19 mouse cellular contexts compared by ENCODE assay signal in genomic region chr19:42304506-42304905, GRCm38 (mm10). TPM values are rescaled to one million over a fixed set of nuclear protein-coding genes. Genes with fewer than 3 reads are reported as not detected.
"Had no signal": no experiment of that assay in that cellular context is flagged by ENCODE, and none has a peak within 500 bp of the region (broad histone marks: within the 10 kb centered on the region; RNA-seq: fewer than 3 reads in every experiment).

No protein-coding gene starts in this region.

- H3K9ac ChIP-seq: lung, embryonic 14.5 days; midbrain, embryonic 12.5 days; neural tube, embryonic 13.5 days; neural tube, embryonic 15.5 days had no signal

- H3K36me3 ChIP-seq: midbrain, embryonic 10.5 days; midbrain, embryonic 12.5 days; neural tube, embryonic 13.5 days; neural tube, embryonic 15.5 days had no signal

- H3K4me3 ChIP-seq: midbrain, embryonic 10.5 days; midbrain, embryonic 12.5 days; myocyte; neural tube, embryonic 13.5 days; neural tube, embryonic 15.5 days had no signal

- H3K4me2 ChIP-seq: lung, embryonic 14.5 days; midbrain, embryonic 12.5 days; neural tube, embryonic 13.5 days; neural tube, embryonic 15.5 days had no signal

- DNase-seq: lung, adult 18-20 months; lung, embryonic 14.5 days; lung, postnatal 10 days; lung, postnatal 4 days; midbrain, embryonic 14.5 days; retina, postnatal 1 day; right cerebral cortex, adult 18-20 months; right cerebral cortex, postnatal 25 days; right cerebral cortex, postnatal 4 days; spleen, adult 18-20 months; thymus, adult 18-20 months; thymus, postnatal 14 days; thymus, postnatal 36 days had no signal

- H3K9me3 ChIP-seq: midbrain, embryonic 10.5 days; midbrain, embryonic 12.5 days; neural tube, embryonic 13.5 days; neural tube, embryonic 15.5 days had no signal

- ATAC-seq: midbrain, embryonic 16.5 days had no signal

- H3K27me3 ChIP-seq: neural tube, embryonic 13.5 days; neural tube, embryonic 15.5 days had no signal

- H3K27ac ChIP-seq: midbrain, embryonic 10.5 days; midbrain, embryonic 12.5 days; neural tube, embryonic 13.5 days; neural tube, embryonic 15.5 days had no signal

RNA-seq across cellular contexts. Expression of gene Golga7b, which starts 57.1 kb away (rescaled TPM):
- polyA plus RNA-seq: lung, embryonic 14.5 days had no signal
